In genomic region chr13:23544787-23545120, GRCm38 (mm10) we compare ENCODE assay signal across 8 mouse cellular contexts. TPM values are rescaled to one million over a fixed set of nuclear protein-coding genes. Genes with fewer than 3 reads are reported as not detected.
DNase-seq lines count a peak whose midpoint lies in the region; ATAC-seq and TF ChIP-seq lines count a peak whose summit lies in the region.
"Not testable (repeated sequence)": the region's sequence is repeated elsewhere in the genome, so short reads cannot be mapped to it uniquely, and the experiment has no call there.

No protein-coding gene starts in this region.

- not testable (repeated sequence) for ATAC-seq in heart, embryonic 14.5 days (ENCODE audit: insufficient number of reproducible peaks, insufficient read depth, low FRiP score, low read depth); limb, embryonic 14.5 days (ENCODE audit: low FRiP score, low read depth); neural tube, embryonic 14.5 days (ENCODE audit: low read depth)
- ATAC-seq in intestine, embryonic 15.5 days, result peak; percentile 19; the same call in 1 of the 2 replicates

- 0% methylated on average over 14 of the region's 14 CpGs for WGBS in forebrain, embryonic 10.5 days
- WGBS in heart, embryonic 14.5 days, result 0% methylated on average over 12 of the region's 14 CpGs
- 0% methylated on average over 12 of the region's 14 CpGs for WGBS in intestine, embryonic 15.5 days
- WGBS in limb, embryonic 14.5 days, result under 1% methylated on average over 8 of the region's 14 CpGs
- WGBS in neural tube, embryonic 14.5 days, result 0% methylated on average over 10 of the region's 14 CpGs

- DNase-seq in A20 (ENCODE audit: low read depth, low spot score), result peak; percentile 51
- peak; percentile 14 for DNase-seq in forebrain, embryonic 10.5 days (ENCODE audit: extremely low spot score, low spot score)
- not testable (repeated sequence) for DNase-seq in limb, embryonic 14.5 days (ENCODE audit: low spot score)

- H3K27ac ChIP-seq in brown adipose tissue, adult 24 weeks (replicated peaks; ENCODE audit: low read depth, low read length); limb, embryonic 14.5 days (replicated peaks; ENCODE audit: low read depth, low read length): not testable (repeated sequence)
- H3K27ac ChIP-seq in forebrain, embryonic 10.5 days, result peak overlapping the region; percentile 95
- peak overlapping the region; percentile 80 to 95 for H3K27ac ChIP-seq in heart, embryonic 14.5 days (replicated peaks in 1 of 2; ENCODE audit: control insufficient read depth in 1 of 2, insufficient read depth in 1 of 2, low read depth in 2 of 2, low read length in 2 of 2)
- H3K27ac ChIP-seq in intestine, embryonic 15.5 days, result peak overlapping the region; percentile 90; the same call in 1 of the 2 replicates
- peak overlapping the region; percentile 87; the same call in 1 of the 2 replicates for H3K27ac ChIP-seq in neural tube, embryonic 14.5 days (ENCODE audit: low read depth, low read length)

- H3K27me3 ChIP-seq in forebrain, embryonic 10.5 days (ENCODE audit: poor library complexity, severe bottlenecking); heart, embryonic 14.5 days (ENCODE audit: control insufficient read depth, insufficient read depth, low read length); intestine, embryonic 15.5 days (replicated peaks); limb, embryonic 14.5 days (ENCODE audit: control insufficient read depth, insufficient read depth, low read length); megakaryocyte, embryonic 14.5 days (replicated peaks); neural tube, embryonic 14.5 days (ENCODE audit: control insufficient read depth, insufficient read depth, low read length): not testable (repeated sequence)

- H3K4me2 ChIP-seq in heart, embryonic 14.5 days (ENCODE audit: low read length), result peak overlapping the region; percentile 81
- peak overlapping the region; percentile 50 for H3K4me2 ChIP-seq in intestine, embryonic 15.5 days (replicated peaks)
- peak overlapping the region; percentile 36; the same call in 1 of the 2 replicates for H3K4me2 ChIP-seq in limb, embryonic 14.5 days (replicated peaks; ENCODE audit: low read depth, low read length, severe bottlenecking)
- H3K4me2 ChIP-seq in neural tube, embryonic 14.5 days (ENCODE audit: low read depth, low read length), result 0 out of 2 replicates have a peak overlapping the region, but pooled peaks have one; percentile 18

- peak overlapping the region; percentile 84 for H3K4me3 ChIP-seq in brown adipose tissue, adult 24 weeks (ENCODE audit: insufficient read depth, low read depth, low read length)
- peak overlapping the region; percentile 57 for H3K4me3 ChIP-seq in forebrain, embryonic 10.5 days
- H3K4me3 ChIP-seq in heart, embryonic 14.5 days (ENCODE audit: control insufficient read depth in 1 of 2, insufficient read depth in 1 of 2, low read depth in 1 of 2, low read length in 2 of 2), result peak overlapping the region; percentile 47 to 67
- H3K4me3 ChIP-seq in intestine, embryonic 15.5 days (replicated peaks), result peak overlapping the region; percentile 44
- H3K4me3 ChIP-seq in limb, embryonic 14.5 days (replicated peaks; ENCODE audit: low read length), result peak overlapping the region; percentile 41
- H3K4me3 ChIP-seq in megakaryocyte, embryonic 14.5 days (replicated peaks), result peak overlapping the region; percentile 75
- H3K4me3 ChIP-seq in neural tube, embryonic 14.5 days (ENCODE audit: low read depth, low read length), result peak overlapping the region; percentile 45

- not testable (repeated sequence) for TF ChIP-seq POLR2A in limb, embryonic 14.5 days (IDR thresholded peaks at IDR 0.05; ENCODE audit: borderline replicate concordance, extremely low read depth, insufficient read depth, insufficient read length)

- not testable (repeated sequence) for H3K9me3 ChIP-seq in forebrain, embryonic 10.5 days; heart, embryonic 14.5 days (ENCODE audit: control insufficient read depth, low read length); intestine, embryonic 15.5 days; limb, embryonic 14.5 days (ENCODE audit: control insufficient read depth, low read length); megakaryocyte, embryonic 14.5 days; neural tube, embryonic 14.5 days (ENCODE audit: control insufficient read depth, low read length)

- not testable (repeated sequence) for H3K36me3 ChIP-seq in forebrain, embryonic 10.5 days (replicated peaks); heart, embryonic 14.5 days (ENCODE audit: control insufficient read depth, insufficient read depth, low read length); intestine, embryonic 15.5 days; limb, embryonic 14.5 days (ENCODE audit: control insufficient read depth, insufficient read depth, low read length); megakaryocyte, embryonic 14.5 days (replicated peaks; ENCODE audit: low read length); neural tube, embryonic 14.5 days (ENCODE audit: control insufficient read depth, insufficient read depth, low read length)

- H3K9ac ChIP-seq in heart, embryonic 14.5 days (ENCODE audit: low read length), result peak overlapping the region; percentile 75
- H3K9ac ChIP-seq in intestine, embryonic 15.5 days, result 0 out of 2 replicates have a peak overlapping the region, but pooled peaks have one; percentile 55
- H3K9ac ChIP-seq in limb, embryonic 14.5 days (ENCODE audit: low read depth, low read length, severe bottlenecking), result peak overlapping the region; percentile 61; the same call in 1 of the 2 replicates
- H3K9ac ChIP-seq in neural tube, embryonic 14.5 days (replicated peaks; ENCODE audit: low read depth, low read length), result not testable (repeated sequence)

- not testable (repeated sequence) for H3K4me1 ChIP-seq in brown adipose tissue, adult 24 weeks (ENCODE audit: control insufficient read depth, insufficient read depth, insufficient read length, low read length); heart, embryonic 14.5 days (ENCODE audit: control insufficient read depth in 2 of 2, insufficient read depth in 2 of 2, low read length in 2 of 2); intestine, embryonic 15.5 days (replicated peaks); limb, embryonic 14.5 days (ENCODE audit: control insufficient read depth, insufficient read depth, low read length); neural tube, embryonic 14.5 days (ENCODE audit: control insufficient read depth, insufficient read depth, low read length)
- peaks cover 26% of the 10 kb centered on the region for H3K4me1 ChIP-seq in forebrain, embryonic 10.5 days
- peaks cover 24% of the 10 kb centered on the region; the same call in 1 of the 2 replicates for H3K4me1 ChIP-seq in megakaryocyte, embryonic 14.5 days

RNA-seq across cellular contexts. Expression of gene Hist1h3f, which starts 0.9 kb away (rescaled TPM):
- not detected in 2 replicates for polyA plus RNA-seq in brown adipose tissue, adult 24 weeks (2012; ENCODE audit: insufficient read depth, insufficient read length, missing spikeins)
- 1.00 and 1.7 TPM in 2 replicates for polyA plus RNA-seq in forebrain, embryonic 10.5 days (2016; fragmentation: Nextera tagmentation; extraction: Ambion mirVana)
- 0.65 and 0.72 TPM in 2 replicates for polyA plus RNA-seq in heart, embryonic 14.5 days (2014; fragmentation: Nextera tagmentation; extraction: Ambion mirVana)
- polyA plus RNA-seq in intestine, embryonic 15.5 days (2015; fragmentation: Nextera tagmentation; extraction: Ambion mirVana), result 0.45 and 0.97 TPM in 2 replicates
- 4.1 and 7.4 TPM in 2 replicates for polyA plus RNA-seq in limb, embryonic 14.5 days (2012; rRNA removed)
- polyA plus RNA-seq in limb, embryonic 14.5 days (2014; fragmentation: Nextera tagmentation; extraction: Ambion mirVana), result 0.65 and 1.00 TPM in 2 replicates
- polyA plus RNA-seq in megakaryocyte, embryonic 14.5 days (2012; ENCODE audit: insufficient read depth, low replicate concordance), result 7.0 TPM in 1 of 2 replicates, not detected in the other
- polyA plus RNA-seq in neural tube, embryonic 14.5 days (2014; fragmentation: Nextera tagmentation; extraction: Ambion mirVana), result 0.52 TPM in 1 of 2 replicates, not detected in the other

RNA-seq across cellular contexts. Expression of gene Hist1h2bh, which starts 1.6 kb away (rescaled TPM):
- polyA plus RNA-seq in brown adipose tissue, adult 24 weeks (2012; ENCODE audit: insufficient read depth, insufficient read length, missing spikeins), result 1.7 and 2.3 TPM in 2 replicates
- polyA plus RNA-seq in forebrain, embryonic 10.5 days (2016; fragmentation: Nextera tagmentation; extraction: Ambion mirVana), result 0.74 and 0.79 TPM in 2 replicates
- polyA plus RNA-seq in heart, embryonic 14.5 days (2014; fragmentation: Nextera tagmentation; extraction: Ambion mirVana), result 0.65 and 0.66 TPM in 2 replicates
- polyA plus RNA-seq in intestine, embryonic 15.5 days (2015; fragmentation: Nextera tagmentation; extraction: Ambion mirVana), result 1.1 and 1.3 TPM in 2 replicates
- 5.2 and 6.1 TPM in 2 replicates for polyA plus RNA-seq in limb, embryonic 14.5 days (2012; rRNA removed)
- polyA plus RNA-seq in limb, embryonic 14.5 days (2014; fragmentation: Nextera tagmentation; extraction: Ambion mirVana), result 0.48 and 0.57 TPM in 2 replicates
- polyA plus RNA-seq in megakaryocyte, embryonic 14.5 days (2012; ENCODE audit: insufficient read depth, low replicate concordance), result 1.4 and 2.0 TPM in 2 replicates
- polyA plus RNA-seq in neural tube, embryonic 14.5 days (2014; fragmentation: Nextera tagmentation; extraction: Ambion mirVana), result 0.33 TPM in 1 of 2 replicates, not detected in the other

RNA-seq across cellular contexts. Expression of gene Hist1h4f, which starts 6.7 kb away (rescaled TPM):
- polyA plus RNA-seq in brown adipose tissue, adult 24 weeks (2012; ENCODE audit: insufficient read depth, insufficient read length, missing spikeins), result not detected in 2 replicates
- polyA plus RNA-seq in forebrain, embryonic 10.5 days (2016; fragmentation: Nextera tagmentation; extraction: Ambion mirVana), result 0.53 and 0.60 TPM in 2 replicates
- not detected in 2 replicates for polyA plus RNA-seq in heart, embryonic 14.5 days (2014; fragmentation: Nextera tagmentation; extraction: Ambion mirVana)
- 0.88 and 1.0 TPM in 2 replicates for polyA plus RNA-seq in intestine, embryonic 15.5 days (2015; fragmentation: Nextera tagmentation; extraction: Ambion mirVana)
- polyA plus RNA-seq in limb, embryonic 14.5 days (2012; rRNA removed), result 13.7 and 21.4 TPM in 2 replicates
- polyA plus RNA-seq in limb, embryonic 14.5 days (2014; fragmentation: Nextera tagmentation; extraction: Ambion mirVana), result 2.6 and 2.8 TPM in 2 replicates
- 8.9 and 30.2 TPM in 2 replicates for polyA plus RNA-seq in megakaryocyte, embryonic 14.5 days (2012; ENCODE audit: insufficient read depth, low replicate concordance)
- not detected in 2 replicates for polyA plus RNA-seq in neural tube, embryonic 14.5 days (2014; fragmentation: Nextera tagmentation; extraction: Ambion mirVana)

RNA-seq across cellular contexts. Expression of gene Hist1h1d, which starts 8.3 kb away (rescaled TPM):
- 0.24 and 1.1 TPM in 2 replicates for polyA plus RNA-seq in brown adipose tissue, adult 24 weeks (2012; ENCODE audit: insufficient read depth, insufficient read length, missing spikeins)
- polyA plus RNA-seq in forebrain, embryonic 10.5 days (2016; fragmentation: Nextera tagmentation; extraction: Ambion mirVana), result 0.58 and 0.60 TPM in 2 replicates
- 0.24 and 0.41 TPM in 2 replicates for polyA plus RNA-seq in heart, embryonic 14.5 days (2014; fragmentation: Nextera tagmentation; extraction: Ambion mirVana)
- 0.46 and 0.64 TPM in 2 replicates for polyA plus RNA-seq in intestine, embryonic 15.5 days (2015; fragmentation: Nextera tagmentation; extraction: Ambion mirVana)
- 0.50 and 0.62 TPM in 2 replicates for polyA plus RNA-seq in limb, embryonic 14.5 days (2012; rRNA removed)
- 0.47 and 0.61 TPM in 2 replicates for polyA plus RNA-seq in limb, embryonic 14.5 days (2014; fragmentation: Nextera tagmentation; extraction: Ambion mirVana)
- polyA plus RNA-seq in megakaryocyte, embryonic 14.5 days (2012; ENCODE audit: insufficient read depth, low replicate concordance), result 0.36 and 2.1 TPM in 2 replicates
- polyA plus RNA-seq in neural tube, embryonic 14.5 days (2014; fragmentation: Nextera tagmentation; extraction: Ambion mirVana), result 0.07 and 0.13 TPM in 2 replicates

RNA-seq across cellular contexts. Expression of gene Hist1h3g, which starts 9.5 kb away (rescaled TPM):
- polyA plus RNA-seq in brown adipose tissue, adult 24 weeks (2012; ENCODE audit: insufficient read depth, insufficient read length, missing spikeins), result not detected in 2 replicates
- 6.3 and 8.1 TPM in 2 replicates for polyA plus RNA-seq in forebrain, embryonic 10.5 days (2016; fragmentation: Nextera tagmentation; extraction: Ambion mirVana)
- polyA plus RNA-seq in heart, embryonic 14.5 days (2014; fragmentation: Nextera tagmentation; extraction: Ambion mirVana), result 3.0 and 4.3 TPM in 2 replicates
- 6.1 and 6.2 TPM in 2 replicates for polyA plus RNA-seq in intestine, embryonic 15.5 days (2015; fragmentation: Nextera tagmentation; extraction: Ambion mirVana)
- 32.6 and 62.7 TPM in 2 replicates for polyA plus RNA-seq in limb, embryonic 14.5 days (2012; rRNA removed)
- polyA plus RNA-seq in limb, embryonic 14.5 days (2014; fragmentation: Nextera tagmentation; extraction: Ambion mirVana), result 4.1 and 6.7 TPM in 2 replicates
- polyA plus RNA-seq in megakaryocyte, embryonic 14.5 days (2012; ENCODE audit: insufficient read depth, low replicate concordance), result 5.7 and 16.4 TPM in 2 replicates
- 0.72 TPM in 1 of 2 replicates, not detected in the other for polyA plus RNA-seq in neural tube, embryonic 14.5 days (2014; fragmentation: Nextera tagmentation; extraction: Ambion mirVana)

Comparison
In these comparisons a context has a peak if more than half of its experiments do, and no peak if none do; other contexts are left out.
1. H3K4me2 ChIP-seq: peak in every context shown above with its lines; median percentile 81 in heart, embryonic 14.5 days; 50 in intestine, embryonic 15.5 days; 36 in limb, embryonic 14.5 days; 18 in neural tube, embryonic 14.5 days.